Mouse (Mus musculus): Measurements from ENCODE around the gene Ctnna3. TPM values are rescaled to one million over a fixed set of nuclear protein-coding genes. Genes with fewer than 3 reads are reported as not detected.

The Ctnna3 gene
- total and polyA plus RNA-seq, 2 experiments = 0.09 TPM; not detected in 1

GRCm38 (mm10) chr10:64146511-64146910 lies 716.6 kb downstream of the Ctnna3 start:
- TF ChIP-seq POLR2A (IDR thresholded peaks at IDR 0.05; ENCODE audit: extremely low read depth, insufficient read depth, low read length) (no peak), CTCF (IDR thresholded peaks at IDR 0.05; ENCODE audit: low read depth, low read length) (no peak)
- H3K4me1 ChIP-seq (ENCODE audit: control insufficient read depth, insufficient read depth, low read length) = no peaks in the 10 kb centered on the region
- no peak for DNase-seq (ENCODE audit: extremely low read depth, low read depth, low spot score)
- no peaks in the 10 kb centered on the region for H3K79me2 ChIP-seq (ENCODE audit: control insufficient read depth, insufficient read depth, low read length)
- no peak overlapping the region for H3K9ac ChIP-seq (ENCODE audit: low read depth, low read length)
- WGBS = 78% methylated on average over 3 of the region's 3 CpGs
- no peaks in the 10 kb centered on the region for H3K36me3 ChIP-seq (ENCODE audit: control insufficient read depth, insufficient read depth, low read length)
- no peak overlapping the region for H3K4me3 ChIP-seq (ENCODE audit: insufficient read depth, low read depth, low read length)
- H3K27me3 ChIP-seq (ENCODE audit: control insufficient read depth, insufficient read depth, low read length) = no peaks in the 10 kb centered on the region
- no peak overlapping the region for H3K27ac ChIP-seq (replicated peaks; ENCODE audit: insufficient read depth, low read depth, low read length)

- TF ChIP-seq CTCF (IDR thresholded peaks at IDR 0.05; ENCODE audit: low read depth, low read length) (no peak), POLR2A (IDR thresholded peaks at IDR 0.05; ENCODE audit: extremely low read depth, insufficient read depth, low read length) (no peak)
- no peak overlapping the region for H3K27ac ChIP-seq (replicated peaks; ENCODE audit: insufficient read depth, low read depth, low read length)
- no peaks in the 10 kb centered on the region for H3K36me3 ChIP-seq (ENCODE audit: control insufficient read depth, insufficient read depth, low read length)
- H3K27me3 ChIP-seq (ENCODE audit: control insufficient read depth, insufficient read depth, low read length) = no peaks in the 10 kb centered on the region
- DNase-seq (ENCODE audit: extremely low read depth, low read depth, low spot score) = no peak
- WGBS = 90% methylated on average over 13 of the region's 13 CpGs
- H3K79me2 ChIP-seq (ENCODE audit: control insufficient read depth, insufficient read depth, low read length) = no peaks in the 10 kb centered on the region
- no peak overlapping the region for H3K4me3 ChIP-seq (ENCODE audit: insufficient read depth, low read depth, low read length)
- H3K4me1 ChIP-seq (ENCODE audit: control insufficient read depth, insufficient read depth, low read length) = no peaks in the 10 kb centered on the region
- no peak overlapping the region for H3K9ac ChIP-seq (ENCODE audit: low read depth, low read length)
These were observed 751.8 kb downstream of the Ctnna3 start for GRCm38 (mm10) chr10:64181696-64182095.

- Histone ChIP-seq H3K79me2 (ENCODE audit: control insufficient read depth, insufficient read depth, low read length) (no peaks in the 10 kb centered on the region), H3K27me3 (ENCODE audit: control insufficient read depth, insufficient read depth, low read length) (no peaks in the 10 kb centered on the region), H3K4me3 (ENCODE audit: insufficient read depth, low read depth, low read length) (no peak overlapping the region), H3K4me1 (ENCODE audit: control insufficient read depth, insufficient read depth, low read length) (no peaks in the 10 kb centered on the region), H3K36me3 (ENCODE audit: control insufficient read depth, insufficient read depth, low read length) (no peaks in the 10 kb centered on the region), H3K27ac (replicated peaks; ENCODE audit: insufficient read depth, low read depth, low read length) (no peak overlapping the region), H3K9ac (ENCODE audit: low read depth, low read length) (no peak overlapping the region)
- no peak for TF ChIP-seq POLR2A (IDR thresholded peaks at IDR 0.05; ENCODE audit: extremely low read depth, insufficient read depth, low read length)
- TF ChIP-seq CTCF (IDR thresholded peaks at IDR 0.05; ENCODE audit: low read depth, low read length) = no peak
- no peak for DNase-seq (ENCODE audit: extremely low read depth, low read depth, low spot score)
- 92% methylated on average over 4 of the region's 4 CpGs for WGBS
These were observed 752.8 kb downstream of the Ctnna3 start for GRCm38 (mm10) chr10:64182731-64183130.

GRCm38 (mm10) chr10:64188046-64188445 lies 758.1 kb downstream of the Ctnna3 start:
- Histone ChIP-seq H3K27me3 (ENCODE audit: control insufficient read depth, insufficient read depth, low read length) (no peaks in the 10 kb centered on the region), H3K36me3 (ENCODE audit: control insufficient read depth, insufficient read depth, low read length) (no peaks in the 10 kb centered on the region), H3K9ac (ENCODE audit: low read depth, low read length) (no peak overlapping the region), H3K27ac (replicated peaks; ENCODE audit: insufficient read depth, low read depth, low read length) (no peak overlapping the region), H3K4me3 (ENCODE audit: insufficient read depth, low read depth, low read length) (no peak overlapping the region), H3K79me2 (ENCODE audit: control insufficient read depth, insufficient read depth, low read length) (no peaks in the 10 kb centered on the region), H3K4me1 (ENCODE audit: control insufficient read depth, insufficient read depth, low read length) (no peaks in the 10 kb centered on the region)
- TF ChIP-seq CTCF (IDR thresholded peaks at IDR 0.05; ENCODE audit: low read depth, low read length) = no peak
- no peak for TF ChIP-seq POLR2A (IDR thresholded peaks at IDR 0.05; ENCODE audit: extremely low read depth, insufficient read depth, low read length)
- no peak for DNase-seq (ENCODE audit: extremely low read depth, low read depth, low spot score)
- 89% methylated on average over 3 of the region's 3 CpGs for WGBS

- no peaks in the 10 kb centered on the region for H3K36me3 ChIP-seq (ENCODE audit: control insufficient read depth, insufficient read depth, low read length)
- no peaks in the 10 kb centered on the region for H3K27me3 ChIP-seq (ENCODE audit: control insufficient read depth, insufficient read depth, low read length)
- H3K79me2 ChIP-seq (ENCODE audit: control insufficient read depth, insufficient read depth, low read length) = no peaks in the 10 kb centered on the region
- TF ChIP-seq CTCF (IDR thresholded peaks at IDR 0.05; ENCODE audit: low read depth, low read length) (no peak), POLR2A (IDR thresholded peaks at IDR 0.05; ENCODE audit: extremely low read depth, insufficient read depth, low read length) (no peak)
- H3K4me3 ChIP-seq (ENCODE audit: insufficient read depth, low read depth, low read length) = no peak overlapping the region
- H3K27ac ChIP-seq (replicated peaks; ENCODE audit: insufficient read depth, low read depth, low read length) = no peak overlapping the region
- no peak for DNase-seq (ENCODE audit: extremely low read depth, low read depth, low spot score)
- H3K4me1 ChIP-seq (ENCODE audit: control insufficient read depth, insufficient read depth, low read length) = no peaks in the 10 kb centered on the region
- no peak overlapping the region for H3K9ac ChIP-seq (ENCODE audit: low read depth, low read length)
- WGBS = 86% methylated on average over 1 of the region's 1 CpGs
These were observed 767.7 kb downstream of the Ctnna3 start for GRCm38 (mm10) chr10:64197584-64197983.

GRCm38 (mm10) chr10:64215632-64216031 lies 785.7 kb downstream of the Ctnna3 start:
- Histone ChIP-seq H3K36me3 (ENCODE audit: control insufficient read depth, insufficient read depth, low read length) (no peaks in the 10 kb centered on the region), H3K9ac (ENCODE audit: low read depth, low read length) (no peak overlapping the region), H3K27me3 (ENCODE audit: control insufficient read depth, insufficient read depth, low read length) (no peaks in the 10 kb centered on the region), H3K27ac (replicated peaks; ENCODE audit: insufficient read depth, low read depth, low read length) (no peak overlapping the region), H3K79me2 (ENCODE audit: control insufficient read depth, insufficient read depth, low read length) (no peaks in the 10 kb centered on the region), H3K4me3 (ENCODE audit: insufficient read depth, low read depth, low read length) (no peak overlapping the region), H3K4me1 (ENCODE audit: control insufficient read depth, insufficient read depth, low read length) (no peaks in the 10 kb centered on the region)
- TF ChIP-seq CTCF (IDR thresholded peaks at IDR 0.05; ENCODE audit: low read depth, low read length) (no peak), POLR2A (IDR thresholded peaks at IDR 0.05; ENCODE audit: extremely low read depth, insufficient read depth, low read length) (no peak)
- WGBS = 77% methylated on average over 3 of the region's 3 CpGs
- no peak for DNase-seq (ENCODE audit: extremely low read depth, low read depth, low spot score)
